Mouse (Mus musculus) G1E (cell line): ENCODE results near the gene Tmem179b.

Experiments
- CTCF ChIP-seq: IDR thresholded peaks from 2 replicates; pipeline ENCODE4 v1.5.1; 2012; ENCODE audit warnings: low read depth, low read length, inconsistent platforms, mixed read lengths
- GATA1 ChIP-seq: IDR thresholded peaks from 2 replicates; pipeline ENCODE4 v1.6.1; 2012; ENCODE audit warnings: borderline replicate concordance, low read length, inconsistent platforms, mixed read lengths
- GATA2 ChIP-seq: IDR thresholded peaks from 2 replicates; pipeline ENCODE4 v1.6.1; 2012; ENCODE audit warnings: low read depth, low read length, inconsistent platforms, borderline replicate concordance
- TAL1 ChIP-seq: conservative IDR thresholded peaks from 2 replicates; pipeline ENCODE4 v1.6.1; 2012; ENCODE audit warnings: low read depth, low read length, inconsistent platforms, mixed read lengths

- TF ChIP-seq CTCF: no peak
- TF ChIP-seq GATA1: no peak
- no peak for TF ChIP-seq GATA2
- no peak for TF ChIP-seq TAL1
Observed at GRCm38 (mm10) chr19:8741243-8741869, 32.9 kb downstream of the Tmem179b start, which contains the start of gene Stx5a.
